In genomic region chr11:52065841-52066240, GRCm38 (mm10) we compare ENCODE assay signal across 9 mouse cellular contexts. TPM values are rescaled to one million over a fixed set of nuclear protein-coding genes. Genes with fewer than 3 reads are reported as not detected.
DNase-seq lines count a peak whose midpoint lies in the region; ATAC-seq and TF ChIP-seq lines count a peak whose summit lies in the region.
"Had no signal": no experiment of that assay in that cellular context is flagged by ENCODE, and none has a peak within 500 bp of the region (broad histone marks: within the 10 kb centered on the region; RNA-seq: fewer than 3 reads in every experiment).

No protein-coding gene starts in this region.

- no peaks in the 10 kb centered on the region for H3K9me3 ChIP-seq in kidney, embryonic 16.5 days (ENCODE audit: low read length)
- no peaks in the 10 kb centered on the region for H3K9me3 ChIP-seq in liver, embryonic 11.5 days (ENCODE audit: control insufficient read depth, low read length)

- H3K27me3 ChIP-seq in kidney, embryonic 16.5 days (ENCODE audit: insufficient read depth, low read length), result no peaks in the 10 kb centered on the region
- H3K27me3 ChIP-seq in liver, embryonic 11.5 days (replicated peaks; ENCODE audit: control insufficient read depth, insufficient read depth, low read length), result no peaks in the 10 kb centered on the region

- ATAC-seq in kidney, embryonic 16.5 days (ENCODE audit: low FRiP score, low TSS enrichment), result no peak
- no peak for ATAC-seq in liver, embryonic 11.5 days (replicated peaks; ENCODE audit: low FRiP score)

- no peak overlapping the region for H3K4me3 ChIP-seq in kidney, embryonic 16.5 days (ENCODE audit: low read length)
- peak overlapping the region; percentile 32 for H3K4me3 ChIP-seq in bone marrow macrophage, adult 2 months (ENCODE audit: insufficient read depth, low read length)
- 0 out of 2 replicates have a peak overlapping the region, but pooled peaks have one; percentile 21 for H3K4me3 ChIP-seq in liver, embryonic 11.5 days (ENCODE audit: low read depth, low read length)

- H3K9ac ChIP-seq in kidney, embryonic 16.5 days (replicated peaks; ENCODE audit: low read length), result no peak overlapping the region
- no peak overlapping the region for H3K9ac ChIP-seq in liver, embryonic 11.5 days (ENCODE audit: low read depth, low read length)

- TF ChIP-seq CTCF in bone marrow macrophage, adult 2 months (IDR thresholded peaks at IDR 0.05; ENCODE audit: low read depth, low read length), result no peak

- H3K4me1 ChIP-seq in kidney, embryonic 16.5 days (ENCODE audit: insufficient read depth, low read length), result peaks cover 4% of the 10 kb centered on the region
- peaks cover 8% of the 10 kb centered on the region for H3K4me1 ChIP-seq in bone marrow macrophage, adult 2 months (ENCODE audit: control insufficient read depth, insufficient read depth, low read length)
- peaks cover 2% of the 10 kb centered on the region; the same call in 1 of the 2 replicates for H3K4me1 ChIP-seq in liver, embryonic 11.5 days (replicated peaks; ENCODE audit: control insufficient read depth, insufficient read depth, low read length)

- H3K27ac ChIP-seq in kidney, embryonic 16.5 days (ENCODE audit: low read length), result no peak overlapping the region
- no peak overlapping the region for H3K27ac ChIP-seq in bone marrow macrophage, adult 2 months (ENCODE audit: insufficient read depth, low read depth, low read length)
- no peak overlapping the region for H3K27ac ChIP-seq in liver, embryonic 11.5 days (ENCODE audit: low read depth, low read length)

- DNase-seq in kidney, postnatal 4 days, result no peak
- DNase-seq in liver, embryonic 11.5 days (ENCODE audit: low spot score), result no peak
- peak; percentile 44 for DNase-seq in thymus, postnatal 14 days
- no peak for DNase-seq in adrenal gland, postnatal 14 days
- DNase-seq in kidney, postnatal 10 days, result no peak
- DNase-seq: cerebellum, adult 11-12 months; kidney, adult 18-20 months had no signal

- 12% methylated on average over 5 of the region's 5 CpGs for WGBS in kidney, embryonic 16.5 days
- WGBS in liver, embryonic 11.5 days, result 7% methylated on average over 5 of the region's 5 CpGs

- H3K36me3 ChIP-seq in kidney, embryonic 16.5 days (ENCODE audit: insufficient read depth, low read length), result no peaks in the 10 kb centered on the region
- no peaks in the 10 kb centered on the region for H3K36me3 ChIP-seq in liver, embryonic 11.5 days (ENCODE audit: control insufficient read depth, insufficient read depth, low read length)

- peak overlapping the region; percentile 31; the same call in 1 of the 2 replicates for H3K4me2 ChIP-seq in kidney, embryonic 16.5 days (replicated peaks; ENCODE audit: low read depth, low read length)
- peak overlapping the region; percentile 57 for H3K4me2 ChIP-seq in liver, embryonic 11.5 days

- no peak for TF ChIP-seq POLR2A in bone marrow macrophage, adult 2 months (IDR thresholded peaks at IDR 0.05; ENCODE audit: borderline replicate concordance, low read depth, low read length)

RNA-seq across cellular contexts. Expression of gene Ppp2ca, which starts 32.6 kb away (rescaled TPM):
- polyA plus RNA-seq in kidney, embryonic 16.5 days (2015; fragmentation: Nextera tagmentation; extraction: Ambion mirVana), result 68.4 and 75.1 TPM in 2 replicates
- 47.8 and 49.2 TPM in 2 replicates for polyA plus RNA-seq in bone marrow macrophage, adult 2 months (2012; ENCODE audit: insufficient read depth, insufficient read length, missing spikeins)
- polyA plus RNA-seq in liver, embryonic 11.5 days (2014; fragmentation: Nextera tagmentation; extraction: Ambion mirVana), result 69.4 and 76.3 TPM in 2 replicates
- total RNA-seq in adrenal gland, postnatal 14 days (2021), result 75.1 and 78.2 TPM in 2 replicates
